Mouse (Mus musculus) heart, postnatal 0 days (tissue): Measurements from ENCODE around the gene Gpx4. TPM values are rescaled to one million over a fixed set of nuclear protein-coding genes. Genes with fewer than 3 reads are reported as not detected.

Experiments used
- ATAC-seq: fragments of 200-750 bp; cut with Nextera tagmentation; 2 replicates; pipeline ENCODE4 v1.8.0; 2017; ENCODE audit warnings: low read depth, moderate number of reproducible peaks, moderate library complexity; ENCODE audit not compliant: insufficient read depth
- DNase-seq: peaks from one replicate; pipeline ENCODE4 v3.0.0-alpha.2; 2016; ENCODE audit warnings: low spot score
- H3K27ac ChIP-seq: fragments of 300-500 bp; sonication (generic); 2 replicates; pipeline ENCODE4 v1.5.1; 2014; ENCODE audit warnings: low read depth, mild to moderate bottlenecking
- H3K27me3 ChIP-seq: fragments of 300-500 bp; sonication (generic); 2 replicates; pipeline ENCODE4 v1.6.1; 2014; ENCODE audit warnings: low read length, mixed read lengths; ENCODE audit not compliant: control insufficient read depth, insufficient read depth
- H3K36me3 ChIP-seq: fragments of 300-500 bp; sonication (generic); replicated peaks from 2 replicates; pipeline ENCODE4 v1.6.1; 2014; ENCODE audit warnings: low read length, mixed read lengths; ENCODE audit not compliant: control insufficient read depth, insufficient read depth
- H3K4me1 ChIP-seq: fragments of 300-500 bp; sonication (generic); 2 replicates; pipeline ENCODE4 v1.6.1; 2014; ENCODE audit warnings: antibody characterized with exemption; ENCODE audit not compliant: control insufficient read depth, insufficient read depth
- H3K4me2 ChIP-seq: fragments of 300-500 bp; sonication (generic); 2 replicates; pipeline ENCODE4 v1.6.1; 2014; ENCODE audit warnings: low read depth, mild to moderate bottlenecking, low read length, moderate library complexity
- H3K4me3 ChIP-seq: fragments of 300-500 bp; sonication (generic); 2 replicates; pipeline ENCODE4 v1.5.1; 2014; ENCODE audit warnings: low read depth, low read length
- H3K9ac ChIP-seq: fragments of 300-500 bp; sonication (generic); replicated peaks from 2 replicates; pipeline ENCODE4 v1.6.1; 2014; ENCODE audit warnings: low read depth, low read length, mixed read lengths
- H3K9me3 ChIP-seq: fragments of 300-500 bp; sonication (generic); replicated peaks from 2 replicates; pipeline ENCODE4 v1.6.1; 2016; ENCODE audit warnings: low read length; ENCODE audit not compliant: control insufficient read depth
- CTCF ChIP-seq: IDR thresholded peaks from 2 replicates; pipeline ENCODE4 v1.5.1; 2016; ENCODE audit warnings: antibody characterized with exemption, control low read depth, low read depth
- EP300 ChIP-seq: IDR thresholded peaks from 2 replicates; pipeline ENCODE4 v1.6.1; 2016; ENCODE audit warnings: antibody characterized with exemption, low read depth
- WGBS: fragments of 180-500 bp; shearing (Covaris S2); extraction: QIAGEN DNeasy Blood & Tissue Kit; methylation state at CpG from one replicate; pipeline ENCODE4 v1.1.7; 2014; 5-methylcytosine and 5-hydroxymethylcytosine counted together
- polyA plus RNA-seq: library from polyadenylated mRNA; unstranded; fragments of >200 nt; fragmentation: Nextera tagmentation; extraction: Ambion mirVana; gene quantifications from 2 replicates; pipeline ENCODE4 v1.2.1, GENCODE M21; 2015
- total RNA-seq: library from RNA; depleted of rRNA; stranded (reverse); fragments of >200 nt; gene quantifications from 2 replicates; pipeline ENCODE4 v1.2.3, GENCODE M21; 2014; ENCODE audit warnings: low replicate concordance

Gpx4 gene
- total and polyA plus RNA-seq, 2 experiments from 2014 or later, result 500 to 874 TPM

GRCm38 (mm10) chr10:80016931-80017330, 30.0 kb upstream of the Gpx4 start:
- Histone ChIP-seq H3K27me3 (peaks cover 22% of the 10 kb centered on the region), H3K36me3 (0 out of 2 replicates have a peak, but pooled peaks cover 13% of the 10 kb centered on the region), H3K4me2 (no peak overlapping the region; the same call in 1 of the 2 replicates), H3K9me3 (no peaks in the 10 kb centered on the region), H3K27ac (peak overlapping the region; percentile 43; the same call in 1 of the 2 replicates), H3K4me3 (peak overlapping the region; percentile 33; the same call in 1 of the 2 replicates), H3K9ac (no peak overlapping the region), H3K4me1 (no peaks in the 10 kb centered on the region)
- DNase-seq, result no peak
- no peak for ATAC-seq
- WGBS, result 83% methylated on average over 10 of the region's 10 CpGs
- no peak for TF ChIP-seq CTCF
- no peak for TF ChIP-seq EP300

GRCm38 (mm10) chr10:80017361-80017760, 29.6 kb upstream of the Gpx4 start:
- TF ChIP-seq CTCF, result no peak
- no peak for TF ChIP-seq EP300
- Histone ChIP-seq H3K27me3 (peaks cover 22% of the 10 kb centered on the region), H3K9me3 (no peaks in the 10 kb centered on the region), H3K4me2 (peak overlapping the region; percentile 26; the same call in 1 of the 2 replicates), H3K4me3 (peak overlapping the region; percentile 33; the same call in 1 of the 2 replicates), H3K36me3 (0 out of 2 replicates have a peak, but pooled peaks cover 10% of the 10 kb centered on the region), H3K9ac (no peak overlapping the region), H3K27ac (0 out of 2 replicates have a peak overlapping the region, but pooled peaks have one; percentile 43), H3K4me1 (no peaks in the 10 kb centered on the region)
- DNase-seq (no peak), ATAC-seq (no peak)
- 82% methylated on average over 3 of the region's 3 CpGs for WGBS

GRCm38 (mm10) chr10:80017771-80018170, 29.2 kb upstream of the Gpx4 start:
- no peaks in the 10 kb centered on the region for H3K9me3 ChIP-seq
- 0 out of 2 replicates have a peak, but pooled peaks cover 9% of the 10 kb centered on the region for H3K36me3 ChIP-seq
- peak overlapping the region; percentile 59; the same call in 1 of the 2 replicates for H3K27ac ChIP-seq
- peak overlapping the region; percentile 33; the same call in 1 of the 2 replicates for H3K4me3 ChIP-seq
- H3K9ac ChIP-seq, result no peak overlapping the region
- TF ChIP-seq CTCF (no peak), EP300 (no peak)
- H3K27me3 ChIP-seq, result peaks cover 22% of the 10 kb centered on the region
- H3K4me1 ChIP-seq, result no peaks in the 10 kb centered on the region
- peak overlapping the region; percentile 26; the same call in 1 of the 2 replicates for H3K4me2 ChIP-seq
- ATAC-seq (no peak), DNase-seq (no peak)
- WGBS, result 79% methylated on average over 14 of the region's 14 CpGs

- TF ChIP-seq CTCF (no peak), EP300 (no peak)
- H3K36me3 ChIP-seq, result 0 out of 2 replicates have a peak, but pooled peaks cover 1% of the 10 kb centered on the region
- peak overlapping the region; percentile 22; the same call in 1 of the 2 replicates for H3K4me3 ChIP-seq
- H3K9ac ChIP-seq, result peak overlapping the region; percentile 25; the same call in 1 of the 2 replicates
- H3K4me2 ChIP-seq, result peak overlapping the region; percentile 47
- 4% methylated on average over 15 of the region's 15 CpGs for WGBS
- H3K9me3 ChIP-seq, result no peaks in the 10 kb centered on the region
- H3K4me1 ChIP-seq, result no peaks in the 10 kb centered on the region
- peak overlapping the region; percentile 44 for H3K27ac ChIP-seq
- H3K27me3 ChIP-seq, result peaks cover 14% of the 10 kb centered on the region
- DNase-seq (peak; percentile 40), ATAC-seq (peak; percentile 29; the same call in 1 of the 2 replicates)
These were observed 28.1 kb upstream of the Gpx4 start for GRCm38 (mm10) chr10:80018739-80019297.

GRCm38 (mm10) chr10:80019471-80020131, 27.4 kb upstream of the Gpx4 start:
- Histone ChIP-seq H3K9me3 (no peaks in the 10 kb centered on the region), H3K4me3 (0 out of 2 replicates have a peak overlapping the region, but pooled peaks have one; percentile 11), H3K4me2 (peak overlapping the region; percentile 18; the same call in 1 of the 2 replicates), H3K4me1 (no peaks in the 10 kb centered on the region), H3K27me3 (peaks cover 6% of the 10 kb centered on the region), H3K36me3 (no peaks in the 10 kb centered on the region), H3K9ac (no peak overlapping the region), H3K27ac (peak overlapping the region; percentile 44; the same call in 1 of the 2 replicates)
- TF ChIP-seq EP300 (no peak), CTCF (no peak)
- DNase-seq (no peak), ATAC-seq (peak; percentile 47)
- WGBS, result 22% methylated on average over 20 of the region's 20 CpGs
